Mouse (Mus musculus) neural tube, embryonic 10.5 days (tissue): ENCODE data around the gene Cd80.

Experiments
- DNase-seq: peaks from one replicate; pipeline ENCODE4 v3.0.0-alpha.2; 2017; ENCODE audit warnings: low spot score; ENCODE audit errors: extremely low spot score

The Cd80 gene

DNA sequence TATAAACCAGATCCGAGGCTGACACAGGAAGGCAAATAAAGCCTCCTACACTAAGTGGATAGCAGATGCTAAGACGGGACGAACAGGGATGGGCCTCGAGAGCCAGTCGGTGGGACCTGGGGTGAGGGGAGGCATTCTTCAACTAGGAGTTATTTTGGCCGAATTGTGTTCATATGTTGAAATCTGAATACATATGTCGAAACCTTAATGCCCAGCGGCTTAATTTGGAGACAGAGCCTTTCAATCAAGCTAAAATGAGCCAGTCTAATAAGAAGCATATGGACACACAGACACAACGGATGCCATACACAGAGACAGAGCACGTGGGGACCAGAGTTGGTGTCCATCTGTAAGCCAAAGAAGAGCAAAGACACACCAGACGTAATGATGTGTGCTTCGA, 6.9 kb upstream of the Cd80 start:
- DNase-seq = no peak

DNA sequence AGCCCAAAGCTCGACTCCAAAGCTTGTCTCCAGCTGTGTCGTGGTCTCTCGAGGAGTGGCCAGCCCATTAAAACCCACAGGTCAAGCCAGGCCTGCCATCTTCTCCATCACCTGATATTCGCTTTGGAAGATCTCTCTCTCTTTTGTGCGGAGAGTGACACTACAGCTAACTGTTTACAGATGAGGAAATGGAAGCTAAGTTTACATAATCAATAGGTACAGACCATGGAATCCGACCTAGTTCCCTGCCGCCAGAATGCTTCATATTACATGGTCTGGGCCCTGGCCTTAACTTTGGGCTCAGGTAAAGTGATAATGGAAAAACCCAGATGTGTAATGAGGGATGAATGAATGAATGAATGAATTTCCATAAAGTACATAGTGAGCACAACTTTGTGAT, 4.7 kb upstream of the Cd80 start:
- DNase-seq = no peak

DNA sequence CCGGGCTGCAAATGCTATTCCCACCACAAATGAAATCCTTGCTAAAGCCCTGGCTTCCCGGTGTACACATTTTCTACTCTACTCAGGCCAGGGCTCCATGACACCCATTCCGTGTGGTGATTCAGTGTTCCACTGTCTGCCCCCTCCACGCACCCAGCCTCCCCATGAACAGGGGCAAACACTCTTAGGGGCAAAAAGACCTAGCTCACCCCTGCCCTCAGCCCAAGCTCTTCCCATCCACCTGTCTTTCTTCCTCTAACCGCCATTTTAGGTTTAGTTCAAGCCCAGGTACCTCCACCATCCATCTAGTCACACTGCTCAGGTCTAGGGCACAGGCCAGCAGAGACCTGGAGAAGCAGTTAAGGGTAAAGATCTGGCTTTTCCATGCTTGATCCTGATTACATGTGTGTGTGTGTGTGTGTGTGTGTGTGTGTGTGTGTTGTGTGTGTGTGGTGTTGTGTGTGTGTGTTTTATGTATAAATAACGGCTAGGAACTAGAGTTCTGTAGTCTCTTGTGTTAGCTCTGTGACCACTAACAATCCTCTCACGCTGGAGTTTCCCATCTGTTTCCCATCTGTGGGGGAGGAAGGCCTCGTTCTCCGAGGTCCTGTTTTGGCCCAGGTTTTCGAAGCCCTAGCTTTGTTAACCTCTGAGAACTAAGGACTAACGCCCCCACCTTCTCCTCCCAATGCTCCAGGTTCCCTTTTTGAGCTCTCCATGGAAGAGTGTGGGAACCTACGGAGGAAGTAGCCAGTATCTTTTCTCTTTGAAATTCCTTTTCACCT, 3.7 kb upstream of the Cd80 start:
- DNase-seq = peak; percentile 41

DNA sequence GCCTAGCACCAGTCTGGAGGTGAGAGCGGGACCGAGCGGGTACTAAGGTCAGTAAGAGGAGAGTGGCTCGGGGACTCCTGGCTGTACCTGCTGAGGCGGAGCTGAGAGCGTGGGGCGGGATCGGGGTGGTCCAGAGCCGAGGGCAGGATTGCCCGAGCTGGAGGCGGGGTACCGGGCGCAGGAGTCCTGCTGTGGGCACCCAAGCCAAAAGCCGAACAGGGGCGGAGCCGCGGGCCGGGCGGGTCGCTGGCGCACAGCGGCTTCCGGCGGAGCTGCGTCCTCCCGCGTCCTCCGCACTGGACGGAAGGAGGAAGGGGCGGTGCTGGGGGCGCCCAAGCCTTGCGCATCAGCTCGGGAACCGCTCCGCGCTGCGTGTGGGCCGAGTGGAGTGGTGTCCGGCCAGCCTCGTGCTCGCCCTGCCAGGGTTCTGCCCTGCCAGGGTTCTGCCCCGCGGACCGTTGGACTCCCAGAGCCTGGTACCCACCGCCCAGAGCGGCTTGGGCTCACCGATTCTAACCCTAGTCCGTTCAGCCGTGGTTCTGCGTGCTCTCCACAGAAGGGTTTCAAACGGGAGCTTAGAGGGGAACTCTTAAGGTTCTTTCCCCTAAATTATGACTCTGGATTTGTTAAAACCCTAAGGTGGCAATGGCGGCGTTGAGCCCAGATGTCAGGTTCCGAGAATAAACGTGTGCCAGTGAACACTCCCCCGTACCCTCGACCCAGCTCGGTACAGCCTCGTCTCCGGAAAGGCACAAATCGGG, 2.7 kb upstream of the Cd80 start, which contains the start of gene Adprh:
TSS of gene Adprh (minus strand) at position 262 of the 761 bp plus-strand sequence.
- peak; percentile 91 for DNase-seq

DNA sequence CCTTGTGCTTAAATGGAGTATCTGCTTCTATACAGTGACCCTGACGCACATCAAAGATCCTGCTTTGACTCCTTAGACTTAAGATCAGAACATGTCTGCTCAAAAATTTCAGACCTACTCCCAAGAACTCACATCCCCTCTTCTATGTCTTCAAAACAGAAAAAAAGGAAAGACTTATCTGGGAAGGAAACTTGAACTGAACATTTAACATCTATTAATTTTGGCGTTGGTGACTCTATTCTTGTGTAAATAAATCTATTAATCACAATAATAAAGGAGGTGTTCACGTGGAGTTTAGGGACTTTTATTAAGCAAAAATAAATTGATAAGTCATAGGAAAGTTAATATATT, 2.2 kb upstream of the Cd80 start:
- DNase-seq = no peak

DNA sequence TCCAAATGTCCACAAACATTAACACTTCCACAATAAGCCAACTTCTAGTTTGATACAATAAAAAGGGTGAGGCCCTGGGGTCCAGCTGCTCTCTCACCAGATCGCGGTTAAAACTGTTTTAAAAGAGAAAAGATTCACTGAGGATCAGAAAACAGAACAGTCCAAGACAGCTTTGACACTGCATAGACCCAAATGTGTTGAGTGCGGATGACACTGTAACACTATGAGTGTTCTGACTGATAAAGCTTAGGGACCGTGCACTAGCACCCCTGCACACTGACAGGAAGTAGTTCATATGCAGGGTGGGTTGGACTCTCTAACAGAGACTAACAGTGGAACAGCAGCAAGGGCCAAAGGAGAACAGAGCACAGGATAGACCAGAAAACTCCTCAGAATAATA, 1.4 kb upstream of the Cd80 start:
- DNase-seq = no peak

DNA sequence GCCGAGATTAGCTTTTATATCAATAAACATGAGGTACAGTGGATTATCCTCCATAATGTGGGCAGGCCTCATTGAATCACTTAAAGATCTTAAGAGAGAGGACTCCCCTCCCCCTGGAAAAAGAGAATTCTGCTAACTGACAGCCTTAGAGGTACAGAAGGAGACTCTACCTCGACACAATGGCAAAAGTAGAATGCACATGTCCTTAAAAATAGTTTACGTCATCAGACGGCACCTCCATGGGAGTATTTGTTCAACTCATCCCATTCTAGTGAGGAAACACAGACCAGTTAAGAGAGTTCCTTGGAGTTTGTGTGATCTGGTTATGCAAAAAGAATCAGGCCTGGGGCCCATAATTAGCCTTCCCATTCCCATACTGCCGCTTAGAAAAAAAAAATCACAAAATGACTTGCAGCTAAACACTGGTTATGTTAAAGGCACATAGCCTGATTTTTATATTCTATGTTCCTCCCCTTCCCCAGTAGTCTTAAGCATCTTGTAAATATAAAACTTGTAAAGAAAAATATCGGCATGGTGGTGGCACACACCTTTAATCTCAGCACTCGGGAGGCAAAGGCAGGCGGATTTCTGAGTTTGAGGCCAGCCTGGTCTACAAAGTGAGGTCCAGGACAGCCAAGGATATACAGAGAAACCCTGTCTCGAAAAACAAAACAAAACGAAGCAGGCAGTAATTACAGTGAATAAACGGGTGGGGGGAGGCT, 667 bp upstream of the Cd80 start:
- DNase-seq = no peak

DNA sequence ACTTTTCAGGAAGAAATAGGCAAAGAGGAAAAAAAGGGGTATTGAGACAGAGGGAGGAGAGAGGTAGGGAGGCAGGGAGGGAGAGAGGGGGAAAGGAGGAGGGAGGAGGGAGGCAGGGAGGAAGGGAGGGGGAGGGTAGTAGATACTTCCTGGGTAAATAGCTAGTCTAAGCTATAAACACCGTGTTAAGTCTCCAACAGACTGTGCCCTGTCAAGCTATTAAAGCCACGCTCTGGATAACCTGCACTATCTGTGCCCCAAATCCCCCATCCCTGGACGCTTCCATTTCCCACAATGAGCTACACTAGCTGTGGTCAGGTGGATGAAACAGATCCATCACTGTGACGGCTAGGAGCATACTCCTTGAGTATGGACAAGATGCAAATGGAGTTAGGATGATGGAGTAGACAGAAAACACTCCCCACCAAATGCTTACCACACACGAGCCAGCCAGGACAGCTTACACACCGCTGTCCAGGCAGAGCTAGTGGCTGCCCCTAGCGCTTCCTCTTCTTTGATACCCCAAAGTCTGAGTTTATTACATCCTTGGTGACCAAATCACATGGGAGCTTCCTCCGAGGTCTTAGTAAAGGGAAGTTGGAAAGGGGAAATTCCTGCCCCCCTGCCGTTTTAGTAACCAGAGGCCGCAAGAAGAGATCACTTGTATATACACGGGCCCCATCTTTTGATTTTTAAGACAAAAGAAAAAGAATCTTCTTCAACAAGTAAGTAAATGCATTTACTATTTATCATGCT, 1.6 kb downstream of the Cd80 start:
- DNase-seq = no peak

DNA sequence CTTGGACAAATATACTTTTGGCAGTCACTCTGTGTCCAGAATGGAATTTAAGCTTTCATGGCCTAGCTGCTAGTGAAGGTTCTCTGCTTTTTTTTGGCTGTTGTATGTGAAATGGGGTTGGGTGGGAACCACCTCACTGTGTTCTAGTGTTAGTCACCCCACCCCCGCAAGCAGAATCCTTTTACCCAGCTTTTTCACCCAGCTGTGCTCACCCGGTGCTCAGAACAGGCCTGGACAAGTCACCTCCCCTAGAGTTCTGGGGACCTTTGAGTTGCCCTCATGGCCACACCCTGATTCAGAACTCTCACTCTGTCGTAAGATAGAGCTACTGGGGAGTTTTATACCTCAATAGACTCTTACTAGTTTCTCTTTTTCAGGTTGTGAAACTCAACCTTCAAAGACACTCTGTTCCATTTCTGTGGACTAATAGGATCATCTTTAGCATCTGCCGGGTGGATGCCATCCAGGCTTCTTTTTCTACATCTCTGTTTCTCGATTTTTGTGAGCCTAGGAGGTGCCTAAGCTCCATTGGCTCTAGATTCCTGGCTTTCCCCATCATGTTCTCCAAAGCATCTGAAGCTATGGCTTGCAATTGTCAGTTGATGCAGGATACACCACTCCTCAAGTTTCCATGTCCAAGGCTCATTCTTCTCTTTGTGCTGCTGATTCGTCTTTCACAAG, 3.4 kb downstream of the Cd80 start:
- DNase-seq = no peak

DNA sequence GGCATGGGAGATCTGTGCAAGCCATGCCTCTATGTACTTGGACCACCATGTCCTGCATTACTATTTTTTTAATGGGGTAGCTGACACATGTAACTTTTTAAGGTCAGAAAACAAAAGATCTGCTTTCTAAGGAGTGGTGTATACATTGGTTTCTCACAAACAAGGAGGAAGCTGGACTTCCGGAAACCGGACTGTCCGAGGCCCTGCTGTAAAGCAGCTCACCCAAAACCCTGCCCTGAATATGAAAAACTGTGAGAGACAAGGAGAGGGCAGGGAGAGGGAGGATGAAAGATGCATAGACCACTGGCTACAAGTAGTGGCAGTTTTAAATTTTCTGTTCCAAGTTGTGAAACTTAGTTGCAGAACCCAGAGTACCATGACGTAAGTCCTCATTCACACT, 4.6 kb downstream of the Cd80 start:
- no peak for DNase-seq

DNA sequence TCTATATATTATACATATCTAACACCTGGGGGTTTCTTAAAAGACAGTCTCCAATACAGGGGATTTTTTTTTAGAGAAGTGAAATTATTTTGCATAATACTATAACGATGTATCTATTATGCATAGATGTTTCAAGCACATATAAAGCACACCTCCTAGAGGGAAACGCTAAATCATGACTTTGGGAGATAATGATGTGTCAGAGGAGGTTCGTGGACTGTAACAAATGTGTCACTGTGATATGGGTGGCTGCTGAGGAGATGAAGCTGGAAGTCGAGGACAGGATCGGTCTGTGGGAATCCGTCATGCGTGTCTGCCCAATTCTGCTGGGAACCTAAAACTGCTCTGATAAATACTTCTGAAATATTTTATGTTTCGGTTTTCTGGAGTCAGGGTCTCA, 6.4 kb downstream of the Cd80 start:
- no peak for DNase-seq

DNA sequence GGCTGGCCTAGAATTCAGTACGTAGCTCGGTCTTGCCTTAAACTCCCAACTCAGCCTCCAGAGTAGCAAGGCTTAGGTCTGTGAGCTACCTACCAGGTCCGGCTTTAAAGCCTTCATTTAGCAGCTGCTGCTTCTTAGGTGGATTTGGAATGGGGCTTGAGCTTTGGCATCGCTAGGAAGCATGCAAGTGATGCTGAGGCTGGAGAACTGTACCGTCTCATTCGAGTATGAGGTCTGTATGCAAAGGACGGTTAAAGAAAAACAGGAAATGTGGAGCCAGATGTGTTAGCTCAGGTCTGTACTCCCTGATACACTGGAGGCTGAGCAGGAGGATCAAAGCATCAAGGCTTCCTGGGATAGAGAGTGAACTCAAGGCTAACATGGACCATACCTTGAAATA, 6.8 kb downstream of the Cd80 start:
- no peak for DNase-seq

DNA sequence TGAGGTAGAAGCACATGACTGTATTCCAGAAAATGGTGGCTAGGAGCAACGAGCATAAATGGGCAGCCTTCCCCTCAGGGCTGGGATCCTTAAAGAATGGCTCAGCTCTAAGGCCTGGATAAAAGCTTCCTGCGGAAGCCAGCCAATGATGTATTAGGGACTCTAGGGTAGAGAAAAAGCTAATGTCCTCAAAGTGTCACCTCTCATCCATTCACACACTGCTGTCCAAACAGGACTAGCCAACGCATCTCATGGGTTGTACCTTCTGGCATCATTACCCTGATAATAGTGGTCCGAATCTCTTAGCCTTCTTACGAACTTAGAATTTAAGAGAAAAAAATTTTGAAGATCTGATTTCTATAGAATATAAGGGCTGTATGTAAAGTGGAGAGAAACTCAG, 7.9 kb downstream of the Cd80 start:
- DNase-seq = no peak

DNA sequence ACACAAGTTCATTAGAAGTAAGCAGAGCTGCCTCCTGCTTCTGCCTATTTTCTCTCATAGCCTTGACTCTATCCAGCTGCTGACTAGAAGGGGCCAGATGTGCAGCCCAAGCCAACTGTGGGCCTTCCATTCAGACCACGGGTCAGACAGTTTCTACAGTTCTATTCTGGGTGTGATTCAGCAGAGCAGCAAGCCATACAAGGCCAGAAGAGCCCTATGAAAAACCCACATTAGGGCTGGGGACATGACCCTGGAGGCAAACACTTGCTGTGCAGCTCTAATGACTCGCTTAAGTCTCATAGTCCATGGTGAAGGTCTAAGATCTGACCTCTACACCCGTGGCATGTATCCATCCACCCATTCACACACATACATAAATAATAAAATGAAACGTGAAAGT, 10.7 kb downstream of the Cd80 start:
- DNase-seq = no peak

DNA sequence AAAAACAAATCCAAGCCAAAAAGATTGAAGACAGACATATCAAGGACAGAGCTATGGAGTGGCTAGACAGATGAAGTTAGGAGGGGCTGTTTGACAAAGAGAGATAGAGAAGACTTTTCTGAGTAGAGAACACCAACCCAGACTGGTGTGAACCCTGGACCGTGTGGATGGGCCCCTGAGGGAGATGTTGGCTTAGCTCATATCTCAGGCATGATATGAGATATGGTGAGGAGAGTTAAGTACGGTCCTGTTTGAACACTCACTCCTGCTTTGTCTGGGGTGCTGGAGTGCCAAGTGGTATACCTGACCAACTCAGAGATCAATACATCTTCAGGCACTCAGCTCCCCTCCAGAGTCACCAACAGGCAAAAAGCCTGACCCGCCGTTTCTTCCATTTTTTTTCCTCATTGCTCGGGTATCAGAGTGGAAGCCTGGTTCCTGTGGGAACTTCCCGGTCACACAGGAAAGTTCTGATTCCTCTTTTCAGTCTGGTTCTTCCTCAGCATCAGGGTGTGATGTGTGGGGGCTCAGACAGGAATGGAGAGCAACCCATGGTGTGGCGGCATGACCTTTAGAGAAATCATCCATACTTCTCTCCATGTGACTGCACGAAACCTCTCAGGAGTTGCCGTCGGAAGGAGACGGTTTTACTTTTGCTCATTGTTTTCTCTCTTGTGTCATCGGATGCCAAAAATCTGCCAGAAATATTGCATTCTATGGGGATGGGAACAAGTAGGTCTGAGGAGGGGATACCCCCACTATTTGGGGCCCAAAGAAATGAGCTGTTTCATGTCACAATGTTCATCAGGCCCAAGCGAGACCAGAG, 11.9 kb downstream of the Cd80 start:
- DNase-seq = no peak

DNA sequence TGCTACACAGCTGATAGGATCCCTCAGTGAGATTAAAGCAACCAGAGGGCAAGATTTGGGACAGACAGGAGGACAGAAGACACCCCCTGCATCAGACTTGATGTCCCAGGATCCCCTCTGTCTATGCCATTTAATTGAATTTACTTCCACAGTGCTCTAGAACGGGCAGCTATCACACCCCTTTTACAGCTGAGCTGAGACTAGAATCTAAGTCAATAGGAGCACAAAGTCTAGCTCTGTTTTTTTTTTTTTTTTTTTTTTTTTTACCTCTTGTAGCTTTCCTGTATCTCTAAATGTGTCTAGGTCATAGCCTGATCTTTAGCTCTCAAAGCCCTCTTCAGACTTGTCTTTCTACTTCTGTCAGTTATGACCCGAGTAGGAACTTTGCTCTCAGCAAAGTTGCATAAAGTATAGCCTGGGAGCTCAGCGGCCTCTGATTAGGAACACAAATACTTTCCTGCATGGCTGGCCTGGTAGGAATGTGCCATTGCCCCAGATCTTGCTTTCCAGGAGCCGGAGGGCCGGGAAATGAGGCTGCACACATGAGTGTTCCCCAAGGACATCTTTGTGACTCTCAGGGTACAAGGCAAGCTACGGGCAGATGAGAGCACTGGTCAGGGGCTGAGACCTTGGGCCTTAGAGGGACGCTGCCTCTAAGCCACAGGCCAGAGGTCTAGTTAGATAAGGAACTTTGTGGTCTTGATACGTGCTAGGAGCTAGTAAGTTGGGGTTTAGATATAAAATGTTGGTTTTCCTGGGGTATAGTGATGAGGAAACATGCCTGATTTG, 12.8 kb downstream of the Cd80 start:
- DNase-seq = no peak

DNA sequence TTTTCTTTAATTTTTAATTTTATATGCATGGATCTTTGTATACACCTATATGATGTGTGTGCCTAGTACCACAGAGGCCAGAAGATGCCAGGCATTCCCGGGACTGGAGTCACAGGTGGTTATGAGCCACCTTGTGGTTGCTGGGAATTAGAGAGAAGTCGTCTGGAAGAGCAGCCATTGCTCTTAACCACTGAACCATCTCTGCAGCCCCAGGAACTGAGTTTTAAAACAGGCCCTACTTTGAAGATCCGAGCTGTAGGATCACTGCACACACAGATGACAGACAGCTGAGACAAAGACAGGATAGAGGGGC, 13.3 kb downstream of the Cd80 start:
- DNase-seq = no peak

DNA sequence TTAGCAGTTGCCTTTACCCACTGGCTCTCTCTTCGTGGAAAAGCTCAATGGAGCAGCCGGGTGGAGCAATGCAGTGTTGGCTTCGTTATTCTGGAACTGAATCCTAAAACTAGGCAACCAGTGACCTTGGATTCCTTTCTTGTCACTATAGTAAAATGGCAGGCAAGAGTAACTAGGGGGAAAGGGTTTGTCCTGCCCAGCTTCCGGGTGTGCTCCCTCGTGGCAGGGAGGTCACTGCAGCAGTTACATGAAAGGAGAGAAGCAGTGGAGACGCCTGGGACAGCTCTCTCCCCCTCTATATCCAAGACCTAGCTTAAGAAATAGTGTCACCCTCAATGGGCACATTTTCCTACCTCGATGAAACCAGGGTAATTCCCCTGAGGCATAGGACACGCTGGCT, 14.1 kb downstream of the Cd80 start:
- DNase-seq = no peak

DNA sequence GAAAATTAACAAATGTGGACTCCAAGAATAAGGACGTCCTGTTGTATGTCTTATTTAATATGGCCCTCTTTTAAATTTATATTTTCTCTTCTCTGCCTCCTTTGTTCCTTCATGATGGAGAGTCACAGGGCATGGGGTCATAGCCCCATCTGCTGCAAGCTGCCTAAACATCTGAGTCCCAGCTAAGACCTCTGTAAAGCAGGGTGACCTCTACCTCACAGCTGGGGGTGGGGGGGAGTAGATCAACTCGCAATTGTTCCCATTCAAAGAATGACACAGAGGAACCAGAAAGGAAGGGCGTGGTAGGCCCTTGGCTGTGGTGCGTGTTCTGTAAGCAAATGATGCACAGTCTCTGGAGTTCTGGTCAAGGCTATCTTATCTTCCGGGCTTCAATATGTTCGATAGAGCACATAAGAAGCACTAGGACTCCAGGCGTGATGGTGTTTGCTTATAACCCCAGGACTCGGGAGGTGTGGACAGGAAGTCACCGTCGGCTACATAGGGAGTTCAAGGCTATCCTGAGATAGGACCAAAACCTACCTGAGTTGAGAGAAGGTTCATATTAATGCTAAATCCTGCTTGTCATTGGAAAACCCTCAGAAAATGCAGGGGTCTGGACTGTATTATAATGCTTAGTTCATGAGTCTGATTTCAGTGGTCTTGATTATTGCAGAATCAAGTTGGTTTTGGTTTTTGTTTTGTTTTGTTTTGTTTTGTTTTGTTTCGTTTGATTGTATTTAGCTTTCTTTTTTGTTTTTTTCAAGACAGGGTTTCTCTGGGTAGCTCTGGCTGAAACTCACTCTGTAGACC, 16.5 kb downstream of the Cd80 start:
- peak; percentile 28 for DNase-seq
